Mouse (Mus musculus) olfactory bulb, adult 2 months (tissue): ENCODE results near the gene Klf4. TPM values are rescaled to one million over a fixed set of nuclear protein-coding genes. Genes with fewer than 3 reads are reported as not detected.

Source experiments
- H3K27ac ChIP-seq: fragments of 200-500 bp; 2 replicates; pipeline ENCODE4 v1.5.1; 2012; ENCODE audit warnings: low read depth, low read length; ENCODE audit not compliant: insufficient read depth
- H3K4me1 ChIP-seq: fragments of 200-500 bp; 2 replicates; pipeline ENCODE4 v1.6.1; 2012; ENCODE audit warnings: low read length; ENCODE audit not compliant: control insufficient read depth, insufficient read depth
- H3K4me3 ChIP-seq: fragments of 200-500 bp; 2 replicates; pipeline ENCODE4 v1.5.1; 2012; ENCODE audit warnings: mild to moderate bottlenecking, low read depth, low read length, moderate library complexity; ENCODE audit not compliant: insufficient read depth
- CTCF ChIP-seq: fragments of 200-500 bp; IDR thresholded peaks from 2 replicates; pipeline ENCODE4 v1.5.1; 2012; ENCODE audit warnings: low read depth, mild to moderate bottlenecking, low read length, moderate library complexity; ENCODE audit not compliant: insufficient read depth
- POLR2A ChIP-seq: fragments of 200-500 bp; IDR thresholded peaks from 2 replicates; pipeline ENCODE4 v1.6.1; 2012; ENCODE audit warnings: mild to moderate bottlenecking, low read depth, low read length, moderate library complexity; ENCODE audit not compliant: insufficient read depth
- WGBS: fragments of 180-500 bp; shearing (Covaris S2); methylation state at CpG from one replicate; pipeline ENCODE4 v1.1.7; 2018; 5-methylcytosine and 5-hydroxymethylcytosine counted together
- polyA plus RNA-seq: library from polyadenylated mRNA; stranded (reverse); fragments of >200 nt; gene quantifications from 2 replicates; pipeline ENCODE4 v1.2.4, GENCODE M21; 2012; ENCODE audit warnings: low replicate concordance; ENCODE audit not compliant: missing spikeins, insufficient read depth, insufficient read length

The Klf4 gene
- not detected in 2 replicates for polyA plus RNA-seq

DNA sequence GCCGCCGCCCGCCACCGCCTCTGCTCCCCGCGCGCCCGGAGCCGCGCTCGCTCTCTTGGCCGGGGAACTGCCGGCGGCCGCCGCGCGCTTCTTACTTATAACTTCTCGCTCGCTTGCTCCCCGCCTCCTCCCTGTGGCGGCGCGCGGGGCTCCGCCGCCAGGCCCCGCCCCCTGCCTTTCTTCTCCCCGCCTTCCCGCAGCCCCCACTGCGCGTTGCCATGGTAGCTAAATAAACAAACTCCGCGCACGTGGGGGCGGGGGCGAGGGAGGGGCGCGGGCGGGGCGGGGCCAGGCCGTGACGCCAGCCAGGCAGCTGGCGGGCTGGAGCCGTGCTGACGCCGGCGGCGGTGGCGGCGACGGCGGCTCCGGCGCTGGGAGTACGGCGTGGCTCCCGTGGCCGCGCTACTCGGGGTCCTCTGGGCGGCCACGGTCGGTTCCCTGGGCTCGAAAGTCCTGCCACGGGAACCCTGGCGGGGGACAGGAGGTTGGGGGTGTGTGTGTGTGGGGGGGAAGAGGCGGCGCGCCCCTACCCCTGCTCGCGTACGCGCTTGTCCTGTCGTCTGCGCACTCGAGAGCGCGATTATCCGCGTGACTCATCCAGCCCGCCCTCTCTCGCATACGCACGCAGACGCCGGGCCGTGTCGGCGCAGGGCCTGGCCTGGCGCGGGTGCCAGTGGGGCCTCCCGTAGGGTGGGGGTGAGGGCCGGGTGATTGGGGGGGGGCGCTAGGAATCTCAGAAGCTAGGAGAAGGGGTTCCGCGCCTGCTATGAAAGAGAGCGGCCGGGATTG lies at the start of gene Klf4:
Klf4 (minus strand) TSS at position 60 of the 789 bp plus-strand sequence.
- Histone ChIP-seq H3K27ac (peak within 1 kb of the TSS; percentile 65), H3K4me3 (peak within 1 kb of the TSS; percentile 64), H3K4me1 (peaks cover 24% of the 10 kb centered on the region)
- TF ChIP-seq CTCF (no peak), POLR2A (peak; percentile 92)
- under 1% methylated on average over 98 of the region's 99 CpGs for WGBS

DNA sequence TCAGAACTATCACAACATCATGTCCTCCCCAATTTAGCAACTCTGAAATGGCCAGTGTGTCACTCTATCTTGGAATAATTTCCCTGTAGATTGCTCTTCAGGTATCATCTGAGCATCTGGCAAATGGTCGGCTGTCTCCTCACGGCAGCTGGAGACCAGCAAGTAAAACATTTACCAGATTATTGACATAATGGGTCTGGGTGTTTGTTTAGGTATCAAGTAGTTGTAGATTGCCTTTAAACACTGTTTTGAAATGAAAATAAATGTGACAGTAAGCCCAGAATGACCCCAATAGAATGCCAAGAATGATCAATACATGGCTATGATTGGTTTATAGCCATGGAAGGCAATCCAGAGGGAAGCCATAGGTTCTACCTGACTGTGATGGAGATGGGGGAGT lies 39.2 kb upstream of the Klf4 start:
- TF ChIP-seq CTCF (no peak), POLR2A (no peak)
- no peaks in the 10 kb centered on the region for H3K4me1 ChIP-seq
- no peak overlapping the region for H3K4me3 ChIP-seq
- 97% methylated on average over 2 of the region's 2 CpGs for WGBS
- no peak overlapping the region for H3K27ac ChIP-seq

DNA sequence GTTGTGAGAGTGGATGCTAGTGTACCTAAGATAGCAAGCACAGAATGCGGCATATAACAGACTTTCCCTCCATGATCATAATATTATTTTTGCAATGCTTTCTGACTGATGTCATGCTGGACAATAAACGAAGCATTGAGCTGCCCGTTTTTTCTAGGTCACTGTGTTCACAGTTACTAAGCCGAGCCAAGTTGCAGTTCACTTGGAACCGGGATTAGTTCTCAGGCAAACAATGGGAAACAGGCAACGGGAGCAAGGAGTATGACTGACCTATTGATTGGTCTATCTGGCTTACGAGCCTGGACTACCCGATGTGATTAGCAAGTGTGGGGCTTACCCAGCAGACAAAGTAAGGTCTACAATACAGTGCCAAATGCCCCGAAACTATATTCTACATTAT lies 35.7 kb upstream of the Klf4 start:
- Histone ChIP-seq H3K4me1 (no peaks in the 10 kb centered on the region), H3K27ac (no peak overlapping the region), H3K4me3 (no peak overlapping the region)
- TF ChIP-seq CTCF (no peak), POLR2A (no peak)
- 45% methylated on average over 9 of the region's 9 CpGs for WGBS

DNA sequence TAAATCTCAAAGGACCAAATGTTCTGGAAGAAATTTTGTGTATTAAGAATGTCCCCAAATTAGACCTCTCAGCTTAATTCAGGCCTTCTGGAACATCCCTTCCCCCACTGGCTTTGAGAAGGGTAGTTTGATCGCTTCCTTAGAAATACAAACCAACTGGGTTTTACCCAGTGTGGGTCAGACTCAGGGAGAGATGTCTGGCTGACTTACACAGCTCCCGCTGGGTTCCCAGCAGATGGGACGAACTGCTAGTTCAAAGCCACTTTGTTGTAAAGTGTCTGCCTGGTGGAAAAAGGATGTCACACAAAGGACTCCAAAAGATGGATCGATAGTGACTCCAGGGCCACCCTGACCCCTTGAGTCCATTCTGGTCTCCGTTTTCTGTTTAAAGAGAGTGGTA lies 35.3 kb upstream of the Klf4 start:
- 64% methylated on average over 5 of the region's 5 CpGs for WGBS
- H3K27ac ChIP-seq: no peak overlapping the region
- no peak overlapping the region for H3K4me3 ChIP-seq
- TF ChIP-seq POLR2A (no peak), CTCF (no peak)
- H3K4me1 ChIP-seq: no peaks in the 10 kb centered on the region

DNA sequence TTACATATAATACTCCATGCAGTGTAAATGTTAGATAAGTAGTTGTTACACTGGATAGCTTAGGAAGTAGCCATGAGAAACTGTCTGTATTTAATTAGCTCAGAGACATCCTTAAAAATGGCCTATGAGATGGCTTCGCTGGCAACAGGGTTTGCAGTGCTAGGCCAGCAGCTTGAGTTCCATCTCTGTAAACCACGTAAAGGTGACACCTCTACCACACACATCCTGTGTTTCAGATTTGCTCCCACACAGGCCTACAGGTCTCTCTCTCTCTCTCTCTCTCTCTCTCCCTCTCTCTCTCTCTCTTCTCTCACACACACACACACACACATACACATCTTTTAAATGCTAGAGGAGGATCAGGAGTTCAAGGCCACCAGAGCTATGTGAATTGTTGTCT lies 32.1 kb upstream of the Klf4 start:
- no peaks in the 10 kb centered on the region for H3K4me1 ChIP-seq
- no peak overlapping the region for H3K4me3 ChIP-seq
- no peak overlapping the region for H3K27ac ChIP-seq
- no peak for TF ChIP-seq CTCF
- TF ChIP-seq POLR2A: no peak
- WGBS: 95% methylated on average over 2 of the region's 2 CpGs

DNA sequence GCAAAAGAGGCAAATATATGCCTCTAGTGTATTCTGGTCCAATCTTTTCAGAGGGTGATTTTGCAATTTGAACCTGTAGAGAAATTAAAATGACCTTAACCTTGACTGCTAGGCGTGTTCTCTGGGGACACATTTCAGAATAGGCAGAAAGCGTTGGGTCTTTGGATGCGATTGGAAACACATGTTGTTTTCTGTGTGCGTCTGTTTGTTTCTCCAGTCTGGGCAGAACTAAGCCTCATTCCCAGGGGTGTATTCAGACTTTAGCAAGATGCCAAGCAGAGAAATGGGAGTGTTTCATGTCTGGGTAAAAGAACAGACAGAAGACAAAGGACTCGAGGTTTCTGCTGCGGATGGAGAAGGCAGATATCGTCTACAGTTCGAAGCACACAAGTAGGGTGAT lies 30.8 kb upstream of the Klf4 start:
- 70% methylated on average over 8 of the region's 8 CpGs for WGBS

DNA sequence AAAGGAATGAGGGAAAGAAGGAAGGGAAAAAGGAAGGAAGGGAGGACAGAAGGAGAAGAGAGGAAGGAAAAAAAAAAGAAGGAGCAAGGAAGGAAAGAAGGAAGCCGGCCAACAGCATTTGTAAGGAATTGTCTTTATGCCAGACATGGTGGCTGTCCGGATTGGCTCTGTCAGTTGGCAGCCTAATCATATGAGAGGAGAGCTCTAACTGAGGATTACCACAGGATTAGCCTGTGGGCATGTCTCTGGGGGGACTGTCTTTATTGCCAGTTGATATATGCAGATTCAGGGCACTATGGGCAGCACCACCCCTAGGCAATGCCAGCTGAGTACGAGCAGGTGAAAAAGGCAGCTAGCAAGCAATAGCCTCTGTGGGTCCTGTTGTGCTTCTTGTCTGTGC lies 29.8 kb upstream of the Klf4 start:
- no peak overlapping the region for H3K27ac ChIP-seq
- 53% methylated on average over 3 of the region's 3 CpGs for WGBS
- TF ChIP-seq POLR2A (no peak), CTCF (no peak)

More for the DNA sequence above, 30.8 kb upstream of the Klf4 start:
- TF ChIP-seq CTCF (no peak), POLR2A (no peak)
- H3K4me3 ChIP-seq: no peak overlapping the region
- no peak overlapping the region for H3K27ac ChIP-seq
- no peaks in the 10 kb centered on the region for H3K4me1 ChIP-seq

DNA sequence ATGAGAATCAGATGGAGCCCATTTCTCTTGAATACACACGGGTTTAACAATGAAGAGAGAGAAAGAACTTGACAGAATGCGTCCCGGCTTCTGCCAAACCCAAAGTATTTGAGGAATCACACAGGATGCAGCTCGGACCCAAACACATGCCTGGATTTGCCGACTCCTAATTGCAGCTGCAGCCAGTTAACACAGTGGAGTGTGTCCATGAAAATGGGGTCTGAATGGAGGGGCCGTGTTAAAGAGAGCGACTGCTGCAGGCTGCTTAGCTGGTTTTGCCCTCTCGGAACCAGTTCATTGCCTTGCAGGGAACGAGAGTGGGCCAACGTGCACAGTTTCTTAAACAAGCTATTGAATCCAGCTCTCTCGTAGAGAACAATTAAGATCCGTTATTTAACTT lies 14.6 kb upstream of the Klf4 start:
- Histone ChIP-seq H3K4me3 (no peak overlapping the region), H3K4me1 (no peaks in the 10 kb centered on the region), H3K27ac (no peak overlapping the region)
- no peak for TF ChIP-seq POLR2A
- TF ChIP-seq CTCF: no peak
- WGBS: 55% methylated on average over 12 of the region's 12 CpGs

More for the DNA sequence above, 29.8 kb upstream of the Klf4 start:
- Histone ChIP-seq H3K4me3 (no peak overlapping the region), H3K4me1 (no peaks in the 10 kb centered on the region)

DNA sequence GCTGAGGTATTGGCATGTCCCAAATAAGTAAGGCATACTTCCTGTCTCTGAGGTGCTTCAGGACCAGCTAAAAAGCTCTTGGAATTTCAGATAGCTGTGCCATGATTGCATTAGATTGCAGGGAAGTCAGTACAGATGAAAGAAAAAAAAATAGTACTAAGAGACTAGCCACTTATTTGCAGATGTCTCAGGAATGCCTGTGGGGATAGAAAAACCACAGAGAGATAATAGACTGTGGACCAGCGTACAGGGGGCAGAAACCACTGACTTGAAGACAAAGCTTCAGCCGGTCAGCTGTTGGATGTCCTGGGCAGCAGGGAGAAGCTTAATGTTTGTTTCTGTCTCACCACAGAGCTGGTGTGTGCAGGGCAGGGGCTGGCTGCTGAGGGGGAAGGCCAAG lies 10.5 kb upstream of the Klf4 start:
- 89% methylated on average over 2 of the region's 2 CpGs for WGBS
- Histone ChIP-seq H3K27ac (no peak overlapping the region), H3K4me1 (no peaks in the 10 kb centered on the region), H3K4me3 (no peak overlapping the region)
- TF ChIP-seq POLR2A (no peak), CTCF (no peak)

DNA sequence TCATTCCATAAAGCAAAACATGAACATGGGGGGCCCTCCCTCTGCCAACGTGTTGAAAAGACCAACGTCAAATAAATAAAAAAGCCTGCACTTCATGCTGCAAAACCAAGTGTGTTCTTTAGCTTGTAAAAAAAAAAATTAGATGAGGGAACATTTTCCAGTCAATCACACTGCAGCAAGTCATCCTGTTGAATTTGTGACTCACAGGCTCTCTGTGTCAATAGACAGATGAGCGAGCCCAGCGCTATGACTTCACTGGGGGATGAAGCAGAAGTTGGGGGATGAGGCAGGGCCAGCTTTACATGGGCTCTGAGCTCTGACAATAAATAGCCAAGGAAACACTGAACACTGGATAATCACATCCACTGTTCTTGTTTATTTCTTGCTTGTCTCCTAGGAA lies 9.4 kb upstream of the Klf4 start:
- TF ChIP-seq CTCF (no peak), POLR2A (no peak)
- no peak overlapping the region for H3K27ac ChIP-seq
- H3K4me3 ChIP-seq: no peak overlapping the region
- 59% methylated on average over 4 of the region's 4 CpGs for WGBS
- no peaks in the 10 kb centered on the region for H3K4me1 ChIP-seq
